Mouse (Mus musculus) intestine, embryonic 15.5 days (tissue): Measurements from ENCODE around the gene Paqr7. TPM values are rescaled to one million over a fixed set of nuclear protein-coding genes. Genes with fewer than 3 reads are reported as not detected.

Experiments
- ATAC-seq: fragments of 200-750 bp; cut with Nextera tagmentation; 2 replicates; pipeline ENCODE4 v1.8.0; 2017; ENCODE audit warnings: moderate TSS enrichment, moderate library complexity
- H3K27ac ChIP-seq: fragments of 300-500 bp; sonication (generic); 2 replicates; pipeline ENCODE4 v1.5.1; 2015; ENCODE audit warnings: mild to moderate bottlenecking, inconsistent platforms
- H3K27me3 ChIP-seq: fragments of 300-500 bp; sonication (generic); replicated peaks from 2 replicates; pipeline ENCODE4 v1.6.1; 2015; ENCODE audit warnings: inconsistent platforms
- H3K36me3 ChIP-seq: fragments of 300-500 bp; sonication (generic); 2 replicates; pipeline ENCODE4 v1.6.1; 2015; ENCODE audit warnings: inconsistent platforms
- H3K4me1 ChIP-seq: fragments of 300-500 bp; sonication (generic); replicated peaks from 2 replicates; pipeline ENCODE4 v1.6.1; 2015; ENCODE audit warnings: inconsistent platforms
- H3K4me2 ChIP-seq: fragments of 300-500 bp; sonication (generic); replicated peaks from 2 replicates; pipeline ENCODE4 v1.6.1; 2015; ENCODE audit warnings: mild to moderate bottlenecking, inconsistent platforms
- H3K4me3 ChIP-seq: fragments of 300-500 bp; sonication (generic); replicated peaks from 2 replicates; pipeline ENCODE4 v1.5.1; 2015; ENCODE audit warnings: inconsistent platforms
- H3K9ac ChIP-seq: fragments of 300-500 bp; sonication (generic); 2 replicates; pipeline ENCODE4 v1.6.1; 2015; ENCODE audit warnings: inconsistent platforms
- H3K9me3 ChIP-seq: fragments of 300-500 bp; sonication (generic); 2 replicates; pipeline ENCODE4 v1.6.1; 2016; ENCODE audit warnings: inconsistent platforms
- WGBS: fragments of 180-500 bp; shearing (Covaris S2); methylation state at CpG from one replicate; pipeline ENCODE4 v1.1.7; 2015; 5-methylcytosine and 5-hydroxymethylcytosine counted together
- polyA plus RNA-seq: library from polyadenylated mRNA; unstranded; fragments of >200 nt; fragmentation: Nextera tagmentation; extraction: Ambion mirVana; gene quantifications from 2 replicates; pipeline ENCODE4 v1.2.1, GENCODE M21; 2015

Gene Paqr7
- polyA plus RNA-seq, 1 experiment from 2014 or later: 11.5 TPM

DNA sequence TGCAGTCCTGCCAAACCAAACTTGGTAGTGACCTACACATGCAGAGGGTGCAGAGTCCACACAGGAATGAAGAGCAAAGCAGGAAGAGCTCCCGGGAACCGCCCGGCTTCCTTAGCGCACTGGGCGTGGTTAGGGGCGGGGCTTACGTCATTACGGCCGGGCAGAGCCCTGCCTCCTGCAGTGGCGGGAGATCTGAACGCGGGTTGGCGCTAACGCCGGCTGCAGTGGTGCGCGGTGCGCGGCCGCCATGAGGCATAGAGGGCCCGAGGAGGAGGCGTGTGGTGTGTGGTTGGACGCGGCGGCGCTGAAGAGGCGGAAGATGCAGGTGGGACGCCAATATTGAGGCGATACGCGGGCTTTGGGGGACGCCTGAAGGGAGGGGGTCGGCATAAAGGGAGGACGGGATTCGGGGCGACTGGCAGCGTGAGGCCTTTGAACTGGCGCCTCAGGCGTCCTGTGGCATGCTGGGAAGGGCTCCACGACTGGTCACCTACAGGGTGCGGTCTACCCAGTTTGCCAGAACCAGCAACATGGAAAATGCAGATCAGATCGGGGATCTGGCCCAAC lies 14.4 kb downstream of the Paqr7 start, which contains the start of gene Aunip:
Gene Aunip, plus strand, starts transcription at position 155 of the 567 bp plus-strand sequence.
- WGBS: under 1% methylated on average over 42 of the region's 42 CpGs
- peak; percentile 97 for ATAC-seq
- H3K27ac ChIP-seq: peak within 1 kb of the TSS; percentile 76

DNA sequence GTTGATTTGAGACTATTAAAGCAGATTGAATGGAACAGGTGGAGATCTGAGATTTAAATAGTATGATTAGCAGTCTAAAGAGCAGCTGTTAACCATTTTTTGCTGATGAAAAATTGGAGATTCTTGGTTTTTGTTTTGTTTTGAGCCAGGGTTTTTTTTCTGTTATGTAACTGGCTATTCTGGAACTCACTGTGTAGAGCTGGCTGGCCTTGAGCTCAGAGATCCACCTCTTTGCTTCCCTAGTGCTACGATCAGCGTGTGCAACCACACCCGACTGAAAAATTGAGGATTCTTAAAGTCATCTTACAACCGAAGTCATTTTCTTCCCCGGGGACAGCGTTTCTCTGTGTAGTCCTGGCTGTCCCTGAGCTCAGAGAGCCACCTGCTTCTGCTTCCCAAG lies 15.2 kb downstream of the Paqr7 start:
- Histone ChIP-seq H3K27ac (no peak overlapping the region), H3K4me2 (peak overlapping the region; percentile 85), H3K4me1 (peaks cover 19% of the 10 kb centered on the region), H3K36me3 (no peaks in the 10 kb centered on the region), H3K9me3 (no peaks in the 10 kb centered on the region), H3K4me3 (peak overlapping the region; percentile 60), H3K27me3 (no peaks in the 10 kb centered on the region), H3K9ac (0 out of 2 replicates have a peak overlapping the region, but pooled peaks have one; percentile 10)
- 60% methylated on average over 6 of the region's 6 CpGs for WGBS
- ATAC-seq: no peak

More for the DNA sequence above, 14.4 kb downstream of the Paqr7 start, which contains the start of gene Aunip:
- H3K9me3 ChIP-seq: no peaks in the 10 kb centered on the region
- peaks cover 17% of the 10 kb centered on the region for H3K4me1 ChIP-seq
- peak within 1 kb of the TSS; percentile 60 for H3K4me3 ChIP-seq
- peak within 1 kb of the TSS; percentile 65 for H3K9ac ChIP-seq
- peak within 1 kb of the TSS; percentile 85 for H3K4me2 ChIP-seq
- no peaks in the 10 kb centered on the region for H3K27me3 ChIP-seq
- no peaks in the 10 kb centered on the region for H3K36me3 ChIP-seq

DNA sequence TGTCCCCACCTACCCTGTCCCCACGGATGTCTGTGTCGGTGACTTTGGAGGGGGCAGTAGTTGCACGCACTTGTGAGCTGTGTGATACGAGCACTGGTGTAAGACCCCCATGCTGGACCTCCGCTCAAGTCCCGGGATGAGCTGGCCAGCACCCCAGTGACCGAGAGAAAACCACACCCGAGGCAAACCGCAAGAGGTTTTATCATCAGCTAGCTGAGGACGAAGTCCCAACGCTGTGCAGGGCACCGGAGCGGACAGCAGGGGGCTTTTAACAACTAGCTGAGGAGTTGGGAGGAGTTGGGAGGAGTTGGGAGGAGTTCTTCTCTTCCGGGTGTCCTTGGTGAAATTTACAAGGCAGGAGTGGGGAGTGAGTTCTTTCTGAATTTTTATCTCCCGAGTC lies 16.3 kb downstream of the Paqr7 start:
- peak overlapping the region; percentile 85 for H3K4me2 ChIP-seq
- H3K4me1 ChIP-seq: peaks cover 25% of the 10 kb centered on the region
- H3K36me3 ChIP-seq: no peaks in the 10 kb centered on the region
- H3K4me3 ChIP-seq: peak overlapping the region; percentile 25
- peak overlapping the region; percentile 36; the same call in 1 of the 2 replicates for H3K27ac ChIP-seq
- no peaks in the 10 kb centered on the region for H3K27me3 ChIP-seq
- H3K9ac ChIP-seq: no peak overlapping the region; the same call in 1 of the 2 replicates
- WGBS: 15% methylated on average over 15 of the region's 15 CpGs
- peak; percentile 39 for ATAC-seq
- no peaks in the 10 kb centered on the region for H3K9me3 ChIP-seq

DNA sequence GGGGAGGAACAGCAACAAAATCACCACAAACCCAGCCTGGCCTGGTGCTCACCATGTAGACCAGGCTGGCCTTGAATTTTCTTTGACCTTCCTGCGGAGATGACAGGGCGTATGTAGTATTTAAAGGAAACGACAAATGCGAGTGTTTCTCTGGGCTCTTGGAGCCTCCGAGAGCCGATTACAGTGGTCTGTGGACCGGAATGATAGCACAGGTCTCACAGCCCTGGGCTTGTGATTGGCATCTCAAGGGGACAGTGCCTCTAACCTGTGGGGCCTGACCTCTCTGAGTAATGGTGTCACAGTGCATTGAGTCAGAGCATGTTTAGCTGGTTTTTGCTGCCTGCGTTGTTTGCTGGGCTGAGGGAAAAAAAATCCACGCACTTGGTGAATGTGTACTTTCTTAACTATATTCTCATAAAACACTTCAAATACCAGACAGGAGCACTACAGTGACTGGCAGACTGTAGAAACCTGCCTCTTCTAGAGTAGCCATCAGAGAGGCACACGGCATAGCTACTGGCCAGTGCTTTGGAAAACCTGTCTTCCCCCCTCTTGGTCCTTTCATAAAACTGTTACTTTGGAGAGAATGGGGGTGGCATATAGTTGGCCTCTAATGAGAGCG lies 17.9 kb downstream of the Paqr7 start:
- Histone ChIP-seq H3K4me3 (no peak overlapping the region), H3K4me2 (no peak overlapping the region), H3K36me3 (no peaks in the 10 kb centered on the region), H3K9me3 (no peaks in the 10 kb centered on the region), H3K27me3 (no peaks in the 10 kb centered on the region), H3K9ac (no peak overlapping the region), H3K27ac (no peak overlapping the region), H3K4me1 (peaks cover 25% of the 10 kb centered on the region)
- no peak for ATAC-seq
- 72% methylated on average over 11 of the region's 11 CpGs for WGBS

DNA sequence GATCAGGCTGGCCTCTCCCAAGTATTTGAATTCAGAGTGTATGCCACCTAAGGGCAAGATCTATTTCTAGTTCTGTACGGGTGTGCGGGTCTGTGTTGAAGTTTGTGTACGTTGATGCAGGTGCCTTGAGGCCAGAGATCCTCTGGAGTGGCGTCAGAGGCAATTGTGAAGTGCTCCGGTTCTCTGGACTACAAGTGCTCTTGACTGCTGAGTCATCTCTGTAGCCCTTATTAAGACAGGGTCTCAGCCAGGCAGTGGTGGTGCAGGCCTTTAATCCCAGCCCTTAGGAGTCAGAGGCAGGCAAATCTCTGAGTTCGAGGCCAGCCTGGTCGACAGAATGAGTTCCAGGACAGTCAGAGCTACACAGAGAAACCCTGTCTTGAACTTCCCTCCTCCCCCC lies 19.1 kb downstream of the Paqr7 start:
- no peak for ATAC-seq
- H3K27me3 ChIP-seq: no peaks in the 10 kb centered on the region
- no peak overlapping the region for H3K9ac ChIP-seq
- no peak overlapping the region for H3K4me2 ChIP-seq
- no peaks in the 10 kb centered on the region for H3K36me3 ChIP-seq
- no peaks in the 10 kb centered on the region for H3K9me3 ChIP-seq
- H3K4me3 ChIP-seq: no peak overlapping the region
- peaks cover 25% of the 10 kb centered on the region for H3K4me1 ChIP-seq
- H3K27ac ChIP-seq: no peak overlapping the region
- WGBS: 68% methylated on average over 7 of the region's 7 CpGs

DNA sequence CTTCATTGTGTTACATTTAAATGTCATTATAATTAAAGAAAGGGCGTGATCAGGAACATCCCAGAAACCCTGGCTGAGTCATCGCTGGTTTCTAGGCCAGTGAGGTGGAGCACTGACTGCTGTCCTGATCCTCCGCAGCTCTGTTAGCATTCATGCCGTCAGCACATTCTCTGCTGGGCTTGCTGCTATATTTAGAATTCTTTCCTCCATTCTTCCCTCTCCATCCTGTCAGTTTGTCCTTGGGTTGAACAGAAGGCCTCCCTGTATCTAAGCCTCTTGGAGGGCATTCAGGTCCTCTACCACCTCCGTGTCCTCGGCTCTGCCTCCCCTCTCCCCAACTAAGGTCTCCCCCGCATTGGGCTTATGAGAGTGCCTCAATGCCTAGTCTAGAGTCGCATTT lies 20.5 kb downstream of the Paqr7 start:
- H3K9ac ChIP-seq: no peak overlapping the region
- no peaks in the 10 kb centered on the region for H3K27me3 ChIP-seq
- no peaks in the 10 kb centered on the region for H3K9me3 ChIP-seq
- H3K4me3 ChIP-seq: no peak overlapping the region
- peaks cover 18% of the 10 kb centered on the region for H3K4me1 ChIP-seq
- 55% methylated on average over 8 of the region's 8 CpGs for WGBS
- peak overlapping the region; percentile 49; the same call in 1 of the 2 replicates for H3K27ac ChIP-seq
- no peak overlapping the region for H3K4me2 ChIP-seq
- no peaks in the 10 kb centered on the region for H3K36me3 ChIP-seq
- no peak for ATAC-seq

DNA sequence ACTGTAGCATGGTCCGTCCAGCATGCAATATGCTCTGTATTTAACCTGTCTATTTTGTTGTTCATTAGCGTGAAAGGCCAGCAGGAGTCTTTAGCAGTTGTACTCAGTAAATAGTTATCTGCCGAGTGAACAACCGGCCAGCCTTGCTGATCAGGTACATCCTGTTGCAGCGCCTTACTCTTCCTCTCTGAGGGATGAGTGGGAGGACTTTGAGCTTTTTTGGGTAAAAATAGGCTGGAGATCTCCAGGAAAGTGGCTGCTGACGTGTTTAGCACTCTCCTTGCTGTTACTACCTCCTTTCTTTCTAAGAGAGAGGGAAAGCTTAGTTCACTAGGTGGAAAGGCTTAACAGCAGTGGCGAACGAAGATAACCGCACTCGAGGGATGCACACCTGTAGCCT lies 21.2 kb downstream of the Paqr7 start:
- Histone ChIP-seq H3K9ac (no peak overlapping the region), H3K36me3 (no peaks in the 10 kb centered on the region), H3K9me3 (no peaks in the 10 kb centered on the region), H3K4me1 (peaks cover 14% of the 10 kb centered on the region), H3K27ac (no peak overlapping the region), H3K4me2 (no peak overlapping the region), H3K4me3 (no peak overlapping the region), H3K27me3 (no peaks in the 10 kb centered on the region)
- ATAC-seq: no peak
- 85% methylated on average over 10 of the region's 10 CpGs for WGBS

DNA sequence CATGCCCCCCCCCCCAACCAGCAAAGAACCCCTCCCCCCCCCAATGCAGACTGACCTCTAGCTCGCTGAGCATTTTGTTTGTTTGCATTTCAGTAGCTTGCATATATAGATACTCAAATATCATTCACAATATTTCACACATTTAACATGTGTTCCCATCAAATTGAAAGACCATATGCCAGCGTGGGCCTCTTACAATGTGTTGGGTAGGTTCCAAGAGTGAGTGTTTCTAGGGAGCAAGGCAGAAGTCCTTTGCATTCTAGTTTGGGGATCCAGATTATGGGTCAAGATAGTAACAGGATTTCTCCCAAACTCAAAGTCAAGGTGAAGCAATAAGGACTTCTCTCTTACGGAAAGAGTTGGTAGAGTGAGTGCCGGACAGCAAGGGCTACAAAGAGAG lies 22.0 kb downstream of the Paqr7 start:
- Histone ChIP-seq H3K9ac (no peak overlapping the region), H3K9me3 (no peaks in the 10 kb centered on the region), H3K36me3 (no peaks in the 10 kb centered on the region), H3K27me3 (no peaks in the 10 kb centered on the region), H3K4me2 (no peak overlapping the region), H3K4me1 (peaks cover 13% of the 10 kb centered on the region), H3K4me3 (no peak overlapping the region), H3K27ac (no peak overlapping the region)
- no peak for ATAC-seq
- WGBS: 89% methylated on average over 4 of the region's 4 CpGs

DNA sequence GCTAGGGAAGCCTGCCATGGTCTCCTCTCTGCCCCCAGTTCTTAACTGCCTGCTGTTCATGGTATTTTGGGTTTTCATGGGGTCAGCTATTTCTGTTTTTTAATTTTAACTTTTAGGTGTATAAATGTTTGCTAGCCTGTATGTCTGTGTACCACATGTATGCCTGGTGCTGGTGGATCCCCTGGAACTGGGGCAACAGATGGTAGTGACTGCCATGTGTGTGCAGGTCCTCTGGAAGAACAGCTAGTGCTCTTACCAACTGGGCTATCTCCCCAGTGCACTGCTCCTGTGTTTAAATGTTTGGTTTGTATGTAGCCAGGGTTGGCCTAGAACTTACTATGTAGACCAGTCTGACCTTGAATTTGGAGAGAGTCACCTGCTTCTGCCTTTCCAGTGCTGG lies 22.8 kb downstream of the Paqr7 start:
- no peak for ATAC-seq
- Histone ChIP-seq H3K4me3 (no peak overlapping the region), H3K4me1 (peaks cover 11% of the 10 kb centered on the region), H3K9ac (no peak overlapping the region), H3K4me2 (no peak overlapping the region), H3K9me3 (no peaks in the 10 kb centered on the region), H3K27me3 (no peaks in the 10 kb centered on the region), H3K27ac (no peak overlapping the region), H3K36me3 (no peaks in the 10 kb centered on the region)

DNA sequence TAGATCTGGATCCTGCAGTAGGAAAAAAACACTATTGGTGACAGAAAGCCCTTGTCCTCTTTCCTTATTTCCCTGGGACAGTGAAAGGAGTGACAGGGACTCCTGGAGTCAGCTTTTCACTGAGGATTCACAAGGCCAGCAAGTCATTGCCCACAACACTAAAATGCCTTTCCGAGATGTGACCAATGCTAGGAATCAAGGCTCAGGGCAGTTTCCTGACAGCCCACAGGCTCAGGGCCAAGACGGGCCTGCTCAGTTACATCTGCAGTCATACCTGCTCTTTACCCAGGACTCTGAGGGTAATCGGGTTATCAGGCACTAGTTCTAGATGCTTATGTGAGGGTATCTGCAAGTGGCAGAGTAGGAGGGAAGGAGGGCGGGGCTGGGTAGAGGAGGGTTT lies 26.9 kb downstream of the Paqr7 start:
- Histone ChIP-seq H3K4me1 (no peaks in the 10 kb centered on the region), H3K9ac (no peak overlapping the region), H3K36me3 (peaks cover 11% of the 10 kb centered on the region; the same call in 1 of the 2 replicates), H3K4me3 (no peak overlapping the region), H3K27ac (no peak overlapping the region), H3K4me2 (no peak overlapping the region), H3K9me3 (no peaks in the 10 kb centered on the region), H3K27me3 (no peaks in the 10 kb centered on the region)
- no peak for ATAC-seq
- WGBS: 85% methylated on average over 4 of the region's 4 CpGs

DNA sequence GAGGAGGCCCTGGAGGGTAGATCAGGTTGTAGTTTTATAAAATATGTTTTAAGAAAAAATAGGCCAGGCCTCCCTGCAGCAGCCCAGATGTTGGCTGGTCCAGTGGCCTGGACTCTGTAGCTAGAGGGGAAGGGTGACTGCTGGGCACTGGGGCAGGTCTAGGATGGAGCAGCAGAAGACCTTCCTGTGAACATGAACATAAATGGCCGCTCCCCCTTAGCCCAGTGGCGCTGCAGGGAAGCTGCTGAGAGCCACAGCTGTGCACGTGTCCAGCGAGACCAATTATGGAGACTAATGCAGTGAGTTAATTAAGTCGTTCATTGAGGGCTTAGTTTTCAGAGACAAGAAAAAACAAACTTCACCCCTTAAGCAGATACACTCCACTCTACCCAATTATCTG lies 29.3 kb downstream of the Paqr7 start:
- Histone ChIP-seq H3K36me3 (peaks cover 29% of the 10 kb centered on the region), H3K4me2 (no peak overlapping the region), H3K9ac (no peak overlapping the region), H3K9me3 (no peaks in the 10 kb centered on the region), H3K27me3 (no peaks in the 10 kb centered on the region), H3K4me1 (no peaks in the 10 kb centered on the region), H3K4me3 (no peak overlapping the region), H3K27ac (no peak overlapping the region)
- no peak for ATAC-seq
- 80% methylated on average over 5 of the region's 5 CpGs for WGBS

DNA sequence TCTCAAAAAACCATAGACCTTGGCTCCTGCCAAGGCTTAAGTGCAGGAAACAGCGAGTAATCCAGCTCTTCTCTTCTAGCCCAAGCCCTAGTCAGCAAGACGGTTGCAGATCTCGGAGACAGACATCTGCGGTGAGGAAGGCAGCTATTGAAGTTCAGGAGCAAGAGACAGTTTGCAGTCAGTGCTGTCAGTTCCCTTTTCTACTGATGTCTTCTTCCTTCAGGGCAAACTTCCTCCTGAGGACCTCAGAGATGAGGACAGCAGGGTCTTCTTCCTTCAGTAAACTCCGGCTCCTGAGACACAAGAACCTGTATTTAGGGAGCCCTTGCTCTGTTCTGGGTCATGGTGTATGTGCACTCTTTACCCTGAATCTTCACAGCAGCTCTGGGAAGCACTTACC lies 29.7 kb downstream of the Paqr7 start:
- Histone ChIP-seq H3K36me3 (peaks cover 29% of the 10 kb centered on the region), H3K4me3 (no peak overlapping the region), H3K9ac (no peak overlapping the region), H3K27ac (no peak overlapping the region), H3K9me3 (no peaks in the 10 kb centered on the region), H3K4me1 (no peaks in the 10 kb centered on the region), H3K4me2 (no peak overlapping the region), H3K27me3 (no peaks in the 10 kb centered on the region)
- ATAC-seq: no peak
- WGBS: 71% methylated on average over 5 of the region's 5 CpGs

DNA sequence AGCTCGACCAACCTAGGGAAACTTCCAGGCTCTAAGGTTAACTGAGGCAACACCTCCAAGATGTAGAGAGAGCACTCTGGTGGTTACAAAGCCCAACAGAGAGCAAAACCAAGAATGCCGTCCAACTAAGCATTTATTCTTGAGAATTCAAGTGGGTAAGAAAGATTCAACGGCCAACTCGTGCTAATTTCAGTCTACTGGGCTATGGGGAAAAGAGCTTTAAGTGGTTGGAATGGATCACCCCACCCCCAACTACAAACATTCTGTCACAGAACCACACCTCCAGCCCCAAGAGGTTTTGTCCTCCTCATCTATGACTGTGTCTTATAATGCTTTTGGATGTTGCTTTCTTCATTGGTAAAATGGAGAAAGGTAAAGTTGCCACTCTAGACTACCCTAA lies 36.4 kb downstream of the Paqr7 start:
- peaks cover 18% of the 10 kb centered on the region for H3K36me3 ChIP-seq
- no peak overlapping the region for H3K4me2 ChIP-seq
- H3K9me3 ChIP-seq: no peaks in the 10 kb centered on the region
- ATAC-seq: no peak
- no peaks in the 10 kb centered on the region for H3K27me3 ChIP-seq
- H3K4me3 ChIP-seq: no peak overlapping the region
- no peak overlapping the region for H3K27ac ChIP-seq
- WGBS: 82% methylated on average over 4 of the region's 4 CpGs
- H3K4me1 ChIP-seq: peaks cover 13% of the 10 kb centered on the region
- no peak overlapping the region for H3K9ac ChIP-seq
